Mouse (Mus musculus) stomach, embryonic 16.5 days (tissue): ENCODE measurements at regions not wholly inside any gene's neighbourhood (a gene's known extent, or its start where the extent isn't known, plus 50 kb on each side); places are given as distances from the start of the nearest gene placed in this dataset.
A peak's percentile ranks its signal among the peaks of the same experiment; 100 is the strongest.

ENCODE experiments used
- ATAC-seq: fragments of 200-750 bp; cut with Nextera tagmentation; 2 replicates; pipeline ENCODE4 v1.8.0; 2017; ENCODE audit warnings: moderate number of reproducible peaks, moderate TSS enrichment; ENCODE audit not compliant: insufficient read depth, low FRiP score
- H3K27ac ChIP-seq: fragments of 300-500 bp; sonication (generic); 2 replicates; pipeline ENCODE4 v1.5.1; 2014; ENCODE audit warnings: low read length
- H3K27me3 ChIP-seq: fragments of 300-500 bp; sonication (generic); 2 replicates; pipeline ENCODE4 v1.6.1; 2014; ENCODE audit warnings: low read length, control low read depth, mixed read lengths; ENCODE audit not compliant: control insufficient read depth, insufficient read depth
- H3K36me3 ChIP-seq: fragments of 300-500 bp; sonication (generic); 2 replicates; pipeline ENCODE4 v1.6.1; 2014; ENCODE audit warnings: low read length; ENCODE audit not compliant: control insufficient read depth, insufficient read depth
- H3K4me1 ChIP-seq: fragments of 300-500 bp; sonication (generic); 2 replicates; pipeline ENCODE4 v1.6.1; 2014; ENCODE audit warnings: low read length, control low read depth, mixed read lengths; ENCODE audit not compliant: control insufficient read depth, insufficient read depth
- H3K4me2 ChIP-seq: fragments of 300-500 bp; sonication (generic); 2 replicates; pipeline ENCODE4 v1.6.1; 2014; ENCODE audit warnings: low read depth, low read length, mixed read lengths
- H3K4me3 ChIP-seq: fragments of 300-500 bp; sonication (generic); replicated peaks from 2 replicates; pipeline ENCODE4 v1.5.1; 2014; ENCODE audit warnings: mild to moderate bottlenecking, low read length
- H3K9ac ChIP-seq: fragments of 300-500 bp; sonication (generic); 2 replicates; pipeline ENCODE4 v1.6.1; 2014; ENCODE audit warnings: low read length
- H3K9me3 ChIP-seq: fragments of 300-500 bp; sonication (generic); replicated peaks from 2 replicates; pipeline ENCODE4 v1.6.1; 2016; ENCODE audit warnings: low read length, control low read depth; ENCODE audit not compliant: control insufficient read depth
- WGBS: fragments of 180-500 bp; shearing (Covaris S2); extraction: QIAGEN DNeasy Blood & Tissue Kit; methylation state at CpG from one replicate; pipeline ENCODE4 v1.1.7; 2014; 5-methylcytosine and 5-hydroxymethylcytosine counted together

- Histone ChIP-seq H3K4me3 (no peak overlapping the region), H3K27me3 (no peaks in the 10 kb centered on the region), H3K4me1 (no peaks in the 10 kb centered on the region), H3K4me2 (no peak overlapping the region), H3K9ac (no peak overlapping the region), H3K27ac (no peak overlapping the region), H3K9me3 (no peaks in the 10 kb centered on the region), H3K36me3 (no peaks in the 10 kb centered on the region)
- WGBS = 89% methylated on average over 11 of the region's 11 CpGs
- no peak for ATAC-seq
Measured at GRCm38 (mm10) chr10:26434586-26434985, 58.8 kb upstream of the L3mbtl3 start.

GRCm38 (mm10) chr10:26440720-26441119 lies 64.9 kb upstream of the L3mbtl3 start:
- H3K4me1 ChIP-seq = no peaks in the 10 kb centered on the region
- H3K9me3 ChIP-seq = no peaks in the 10 kb centered on the region
- no peak overlapping the region for H3K4me3 ChIP-seq
- ATAC-seq = no peak
- no peak overlapping the region for H3K4me2 ChIP-seq
- H3K27me3 ChIP-seq = no peaks in the 10 kb centered on the region
- no peak overlapping the region for H3K27ac ChIP-seq
- no peak overlapping the region for H3K9ac ChIP-seq
- H3K36me3 ChIP-seq = no peaks in the 10 kb centered on the region
- WGBS = 94% methylated on average over 1 of the region's 1 CpGs

- H3K36me3 ChIP-seq = no peaks in the 10 kb centered on the region
- WGBS = 38% methylated on average over 4 of the region's 4 CpGs
- no peak overlapping the region for H3K4me2 ChIP-seq
- no peak overlapping the region for H3K27ac ChIP-seq
- H3K4me3 ChIP-seq = no peak overlapping the region
- H3K9me3 ChIP-seq = no peaks in the 10 kb centered on the region
- H3K4me1 ChIP-seq = no peaks in the 10 kb centered on the region
- no peak overlapping the region for H3K9ac ChIP-seq
- no peak for ATAC-seq
- H3K27me3 ChIP-seq = no peaks in the 10 kb centered on the region
Measured at GRCm38 (mm10) chr10:26484311-26484710, 108.5 kb upstream of the L3mbtl3 start.

GRCm38 (mm10) chr10:26491351-26491750 lies 115.6 kb upstream of the L3mbtl3 start:
- H3K4me3 ChIP-seq = no peak overlapping the region
- no peaks in the 10 kb centered on the region for H3K27me3 ChIP-seq
- no peaks in the 10 kb centered on the region for H3K9me3 ChIP-seq
- no peak overlapping the region for H3K9ac ChIP-seq
- no peak overlapping the region for H3K27ac ChIP-seq
- ATAC-seq = no peak
- H3K4me1 ChIP-seq = no peaks in the 10 kb centered on the region
- H3K4me2 ChIP-seq = no peak overlapping the region
- no peaks in the 10 kb centered on the region for H3K36me3 ChIP-seq
- 90% methylated on average over 5 of the region's 5 CpGs for WGBS

- no peak for ATAC-seq
Measured at GRCm38 (mm10) chr10:26492146-26492545, 116.4 kb upstream of the L3mbtl3 start.

GRCm38 (mm10) chr10:26492856-26493484 lies 117.2 kb upstream of the L3mbtl3 start:
- H3K4me3 ChIP-seq = no peak overlapping the region
- H3K4me2 ChIP-seq = no peak overlapping the region
- no peaks in the 10 kb centered on the region for H3K36me3 ChIP-seq
- no peak for ATAC-seq
- WGBS = 70% methylated on average over 13 of the region's 13 CpGs
- H3K27me3 ChIP-seq = no peaks in the 10 kb centered on the region
- H3K27ac ChIP-seq = no peak overlapping the region
- H3K9me3 ChIP-seq = no peaks in the 10 kb centered on the region
- H3K9ac ChIP-seq = no peak overlapping the region
- no peaks in the 10 kb centered on the region for H3K4me1 ChIP-seq

More at GRCm38 (mm10) chr10:26492146-26492545, 116.4 kb upstream of the L3mbtl3 start:
- Histone ChIP-seq H3K9me3 (no peaks in the 10 kb centered on the region), H3K27ac (no peak overlapping the region), H3K4me3 (no peak overlapping the region), H3K36me3 (no peaks in the 10 kb centered on the region), H3K4me2 (no peak overlapping the region), H3K4me1 (no peaks in the 10 kb centered on the region), H3K9ac (no peak overlapping the region), H3K27me3 (no peaks in the 10 kb centered on the region)
- WGBS = 53% methylated on average over 11 of the region's 11 CpGs

GRCm38 (mm10) chr10:26493801-26494200 lies 118.0 kb upstream of the L3mbtl3 start:
- no peaks in the 10 kb centered on the region for H3K36me3 ChIP-seq
- H3K9ac ChIP-seq = no peak overlapping the region
- no peaks in the 10 kb centered on the region for H3K27me3 ChIP-seq
- no peak overlapping the region for H3K27ac ChIP-seq
- H3K4me3 ChIP-seq = no peak overlapping the region
- WGBS = 86% methylated on average over 2 of the region's 2 CpGs
- no peak for ATAC-seq
- no peak overlapping the region for H3K4me2 ChIP-seq
- H3K4me1 ChIP-seq = no peaks in the 10 kb centered on the region
- no peaks in the 10 kb centered on the region for H3K9me3 ChIP-seq

- Histone ChIP-seq H3K9ac (no peak overlapping the region), H3K27ac (no peak overlapping the region), H3K36me3 (no peaks in the 10 kb centered on the region), H3K27me3 (no peaks in the 10 kb centered on the region), H3K9me3 (no peaks in the 10 kb centered on the region), H3K4me2 (peak overlapping the region; percentile 20; the same call in 1 of the 2 replicates), H3K4me1 (no peaks in the 10 kb centered on the region), H3K4me3 (no peak overlapping the region)
- ATAC-seq = no peak
- WGBS = 47% methylated on average over 9 of the region's 9 CpGs
Measured at GRCm38 (mm10) chr10:26494380-26494781, 118.6 kb upstream of the L3mbtl3 start.

GRCm38 (mm10) chr10:26500265-26500935 lies 124.6 kb upstream of the L3mbtl3 start:
- H3K9ac ChIP-seq = no peak overlapping the region
- no peak for ATAC-seq
- no peak overlapping the region for H3K27ac ChIP-seq
- no peak overlapping the region for H3K4me2 ChIP-seq
- no peaks in the 10 kb centered on the region for H3K9me3 ChIP-seq
- no peaks in the 10 kb centered on the region for H3K36me3 ChIP-seq
- no peaks in the 10 kb centered on the region for H3K4me1 ChIP-seq
- 83% methylated on average over 12 of the region's 12 CpGs for WGBS
- no peaks in the 10 kb centered on the region for H3K27me3 ChIP-seq
- no peak overlapping the region for H3K4me3 ChIP-seq
